Mouse (Mus musculus): ENCODE data around the gene Sf3a2. TPM values are rescaled to one million over a fixed set of nuclear protein-coding genes. Genes with fewer than 3 reads are reported as not detected.
A peak's percentile ranks its signal among the peaks of the same experiment; 100 is the strongest.

Gene Sf3a2
- polyA plus RNA-seq, 1 experiment from 2014 or later, result 78.9 TPM

GRCm38 (mm10) chr10:80843087-80843930 lies 45.3 kb downstream of the Sf3a2 start:
- H3K27me3 ChIP-seq, result peaks cover 61% of the 10 kb centered on the region

GRCm38 (mm10) chr10:80843931-80844547 lies 46.0 kb downstream of the Sf3a2 start, which contains the start of gene Lingo3:
Lingo3 (minus strand) TSS chr10:80844039.
- Histone ChIP-seq H3K27me3 (peaks cover 61% of the 10 kb centered on the region), H3K9ac (peak within 1 kb of the TSS; percentile 74), H3K27ac (no peak within 1 kb of the TSS), H3K9me3 (no peaks in the 10 kb centered on the region), H3K36me3 (no peaks in the 10 kb centered on the region), H3K4me1 (peaks cover 19% of the 10 kb centered on the region), H3K4me3 (peak within 1 kb of the TSS; percentile 55), H3K4me2 (peak within 1 kb of the TSS; percentile 89)
- ATAC-seq (ENCODE audit: insufficient number of reproducible peaks, insufficient read depth, low FRiP score, low TSS enrichment, low read depth), result no peak
- WGBS, result 4% methylated on average over 50 of the region's 51 CpGs

More at GRCm38 (mm10) chr10:80843087-80843930, 45.3 kb downstream of the Sf3a2 start:
- WGBS, result 13% methylated on average over 32 of the region's 32 CpGs
- Histone ChIP-seq H3K36me3 (no peaks in the 10 kb centered on the region), H3K9me3 (no peaks in the 10 kb centered on the region), H3K4me2 (peak overlapping the region; percentile 89), H3K4me1 (peaks cover 16% of the 10 kb centered on the region), H3K9ac (peak overlapping the region; percentile 74), H3K4me3 (peak overlapping the region; percentile 55), H3K27ac (no peak overlapping the region)
- no peak for ATAC-seq (ENCODE audit: insufficient number of reproducible peaks, insufficient read depth, low FRiP score, low TSS enrichment, low read depth)

- no peak for ATAC-seq (ENCODE audit: insufficient number of reproducible peaks, insufficient read depth, low FRiP score, low TSS enrichment, low read depth)
- H3K36me3 ChIP-seq, result no peaks in the 10 kb centered on the region
- H3K4me1 ChIP-seq, result peaks cover 22% of the 10 kb centered on the region
- H3K4me3 ChIP-seq, result no peak overlapping the region
- peaks cover 55% of the 10 kb centered on the region for H3K27me3 ChIP-seq
- no peaks in the 10 kb centered on the region for H3K9me3 ChIP-seq
- H3K4me2 ChIP-seq, result no peak overlapping the region
- H3K9ac ChIP-seq, result no peak overlapping the region
- no peak overlapping the region for H3K27ac ChIP-seq
- 64% methylated on average over 8 of the region's 8 CpGs for WGBS
Observed at GRCm38 (mm10) chr10:80845055-80845693, 47.2 kb downstream of the Sf3a2 start.

- H3K27me3 ChIP-seq, result peaks cover 53% of the 10 kb centered on the region
- ATAC-seq (ENCODE audit: insufficient number of reproducible peaks, insufficient read depth, low FRiP score, low TSS enrichment, low read depth), result no peak
- WGBS, result 73% methylated on average over 12 of the region's 12 CpGs
- H3K9ac ChIP-seq, result no peak overlapping the region
- no peaks in the 10 kb centered on the region for H3K9me3 ChIP-seq
- no peak overlapping the region for H3K4me2 ChIP-seq
- no peak overlapping the region for H3K4me3 ChIP-seq
- peaks cover 22% of the 10 kb centered on the region for H3K4me1 ChIP-seq
- no peak overlapping the region for H3K27ac ChIP-seq
- no peaks in the 10 kb centered on the region for H3K36me3 ChIP-seq
Observed at GRCm38 (mm10) chr10:80845732-80846131, 47.7 kb downstream of the Sf3a2 start.

- H3K27me3 ChIP-seq, result peaks cover 28% of the 10 kb centered on the region
- H3K36me3 ChIP-seq, result peaks cover 25% of the 10 kb centered on the region
- no peaks in the 10 kb centered on the region for H3K9me3 ChIP-seq
- no peak overlapping the region for H3K27ac ChIP-seq
- no peak overlapping the region for H3K9ac ChIP-seq
- peaks cover 19% of the 10 kb centered on the region for H3K4me1 ChIP-seq
- ATAC-seq (ENCODE audit: insufficient number of reproducible peaks, insufficient read depth, low FRiP score, low TSS enrichment, low read depth), result no peak
- 9% methylated on average over 10 of the region's 10 CpGs for WGBS
- no peak overlapping the region for H3K4me3 ChIP-seq
- H3K4me2 ChIP-seq, result no peak overlapping the region
Observed at GRCm38 (mm10) chr10:80848571-80848970, 50.6 kb downstream of the Sf3a2 start.

MicroRNAs within 50 kb of the gene (microRNA counts, 519-probe panel; counts per million panel counts)
- 236 counts per million, percentile 44 among the panel's probes with 10 or more counts for microRNA mmu-miR-1982

Small RNA genes lying within 50 kb of the gene (microRNA-seq; reads per million reads assigned to microRNA genes)
- 3.1 reads per million, percentile 11 among the genes with 10 or more reads in this experiment for gene Mir1982

Other genes with a start within 250 kb of the Sf3a2 start
- 25.9 and 31.3 TPM in 2 replicates for gene Rexo1, start 236.6 kb upstream of the Sf3a2 start, polyA plus RNA-seq (2015; fragmentation: Nextera tagmentation; extraction: Ambion mirVana)
- 9.5 and 12.0 TPM in 2 replicates for gene Klf16, start 220.9 kb upstream of the Sf3a2 start, polyA plus RNA-seq (2015; fragmentation: Nextera tagmentation; extraction: Ambion mirVana)
- 84.6 and 85.3 TPM in 2 replicates for gene Abhd17a, start 207.9 kb upstream of the Sf3a2 start, polyA plus RNA-seq (2015; fragmentation: Nextera tagmentation; extraction: Ambion mirVana)
- 79.6 and 95.1 TPM in 2 replicates for gene Scamp4, start 195.3 kb upstream of the Sf3a2 start, polyA plus RNA-seq (2015; fragmentation: Nextera tagmentation; extraction: Ambion mirVana)
- 5.9 and 9.1 TPM in 2 replicates for gene Adat3, start 195.3 kb upstream of the Sf3a2 start, polyA plus RNA-seq (2015; fragmentation: Nextera tagmentation; extraction: Ambion mirVana)
- gene Gm49322, start 192.2 kb upstream of the Sf3a2 start, polyA plus RNA-seq (2015; fragmentation: Nextera tagmentation; extraction: Ambion mirVana), result 4.3 and 4.6 TPM in 2 replicates
- gene Csnk1g2, start 175.4 kb upstream of the Sf3a2 start, polyA plus RNA-seq (2015; fragmentation: Nextera tagmentation; extraction: Ambion mirVana), result 131 and 169 TPM in 2 replicates
- gene Btbd2, start 141.1 kb upstream of the Sf3a2 start, polyA plus RNA-seq (2015; fragmentation: Nextera tagmentation; extraction: Ambion mirVana), result 76.8 and 82.4 TPM in 2 replicates
- gene Mknk2, start 120.1 kb upstream of the Sf3a2 start, polyA plus RNA-seq (2015; fragmentation: Nextera tagmentation; extraction: Ambion mirVana), result 78.3 and 86.3 TPM in 2 replicates
- 45.8 and 46.3 TPM in 2 replicates for gene Mob3a, start 96.2 kb upstream of the Sf3a2 start, polyA plus RNA-seq (2015; fragmentation: Nextera tagmentation; extraction: Ambion mirVana)
- 24.0 and 29.2 TPM in 2 replicates for gene Izumo4, start 96.0 kb upstream of the Sf3a2 start, polyA plus RNA-seq (2015; fragmentation: Nextera tagmentation; extraction: Ambion mirVana)
- 73.3 and 73.5 TPM in 2 replicates for gene Ap3d1, start 55.9 kb upstream of the Sf3a2 start, polyA plus RNA-seq (2015; fragmentation: Nextera tagmentation; extraction: Ambion mirVana)
- 17.9 and 18.5 TPM in 2 replicates for gene Dot1l, start 43.0 kb upstream of the Sf3a2 start, polyA plus RNA-seq (2015; fragmentation: Nextera tagmentation; extraction: Ambion mirVana)
- 118 and 125 TPM in 2 replicates for gene Plekhj1, start 428 bp downstream of the Sf3a2 start, polyA plus RNA-seq (2015; fragmentation: Nextera tagmentation; extraction: Ambion mirVana)
- not detected in 2 replicates for gene Amh, start 7.0 kb downstream of the Sf3a2 start, polyA plus RNA-seq (2015; fragmentation: Nextera tagmentation; extraction: Ambion mirVana)
- gene Jsrp1, start 15.3 kb downstream of the Sf3a2 start, polyA plus RNA-seq (2015; fragmentation: Nextera tagmentation; extraction: Ambion mirVana), result 0.76 and 2.2 TPM in 2 replicates
- gene Oaz1, start 28.5 kb downstream of the Sf3a2 start, polyA plus RNA-seq (2015; fragmentation: Nextera tagmentation; extraction: Ambion mirVana), result 1,868 and 1,916 TPM in 2 replicates
- 1.9 and 2.0 TPM in 2 replicates for gene Lingo3, start 45.8 kb downstream of the Sf3a2 start, polyA plus RNA-seq (2015; fragmentation: Nextera tagmentation; extraction: Ambion mirVana)
- gene Lsm7, start 57.0 kb downstream of the Sf3a2 start, polyA plus RNA-seq (2015; fragmentation: Nextera tagmentation; extraction: Ambion mirVana), result 313 and 339 TPM in 2 replicates
- 49.3 and 54.5 TPM in 2 replicates for gene Sppl2b, start 57.1 kb downstream of the Sf3a2 start, polyA plus RNA-seq (2015; fragmentation: Nextera tagmentation; extraction: Ambion mirVana)
- gene Tmprss9, start 73.7 kb downstream of the Sf3a2 start, polyA plus RNA-seq (2015; fragmentation: Nextera tagmentation; extraction: Ambion mirVana), result not detected in 2 replicates
- 317 and 358 TPM in 2 replicates for gene Timm13, start 102.8 kb downstream of the Sf3a2 start, polyA plus RNA-seq (2015; fragmentation: Nextera tagmentation; extraction: Ambion mirVana)
- gene Lmnb2, start 120.0 kb downstream of the Sf3a2 start, polyA plus RNA-seq (2015; fragmentation: Nextera tagmentation; extraction: Ambion mirVana), result 51.5 and 63.4 TPM in 2 replicates
- gene Gadd45b, start 131.9 kb downstream of the Sf3a2 start, polyA plus RNA-seq (2015; fragmentation: Nextera tagmentation; extraction: Ambion mirVana), result 29.0 and 29.9 TPM in 2 replicates
- gene Gng7, start 216.7 kb downstream of the Sf3a2 start, polyA plus RNA-seq (2015; fragmentation: Nextera tagmentation; extraction: Ambion mirVana), result 11.3 and 13.1 TPM in 2 replicates
- 0.80 and 1.0 TPM in 2 replicates for gene Diras1, start 227.5 kb downstream of the Sf3a2 start, polyA plus RNA-seq (2015; fragmentation: Nextera tagmentation; extraction: Ambion mirVana)
- 22.6 and 22.7 TPM in 2 replicates for gene Slc39a3, start 239.2 kb downstream of the Sf3a2 start, polyA plus RNA-seq (2015; fragmentation: Nextera tagmentation; extraction: Ambion mirVana)

Data from embryonic facial prominence, embryonic 13.5 days (tissue).